Mouse (Mus musculus) limb, embryonic 14.5 days (tissue): Measurements from ENCODE around the gene Ndufa4l2. TPM values are rescaled to one million over a fixed set of nuclear protein-coding genes. Genes with fewer than 3 reads are reported as not detected.

ENCODE experiments used
- ATAC-seq: fragments of 200-750 bp; cut with Nextera tagmentation; 2 replicates; pipeline ENCODE4 v1.8.0; 2017; ENCODE audit warnings: low read depth, moderate number of reproducible peaks, moderate TSS enrichment; ENCODE audit not compliant: low FRiP score
- DNase-seq: peaks from one replicate; pipeline ENCODE4 v3.0.0-alpha.2; 2015; ENCODE audit warnings: low spot score
- H3K27ac ChIP-seq: fragments of 300-500 bp; sonication (generic); replicated peaks from 2 replicates; pipeline ENCODE4 v1.5.1; 2014; ENCODE audit warnings: low read depth, mild to moderate bottlenecking, low read length, moderate library complexity, mixed read lengths
- H3K27me3 ChIP-seq: fragments of 300-500 bp; sonication (generic); 2 replicates; pipeline ENCODE4 v1.6.1; 2014; ENCODE audit warnings: low read length, mixed read lengths; ENCODE audit not compliant: control insufficient read depth, insufficient read depth
- H3K36me3 ChIP-seq: fragments of 300-500 bp; sonication (generic); 2 replicates; pipeline ENCODE4 v1.6.1; 2014; ENCODE audit warnings: mild to moderate bottlenecking, low read length, moderate library complexity, mixed read lengths; ENCODE audit not compliant: control insufficient read depth, insufficient read depth
- H3K4me1 ChIP-seq: fragments of 300-500 bp; sonication (generic); 2 replicates; pipeline ENCODE4 v1.6.1; 2014; ENCODE audit warnings: antibody characterized with exemption, low read length, mixed read lengths; ENCODE audit not compliant: control insufficient read depth, insufficient read depth
- H3K4me2 ChIP-seq: fragments of 300-500 bp; sonication (generic); replicated peaks from 2 replicates; pipeline ENCODE4 v1.6.1; 2014; ENCODE audit warnings: low read depth, mild to moderate bottlenecking, low read length, moderate library complexity; ENCODE audit not compliant: severe bottlenecking
- H3K4me3 ChIP-seq: fragments of 300-500 bp; sonication (generic); replicated peaks from 2 replicates; pipeline ENCODE4 v1.5.1; 2014; ENCODE audit warnings: low read length
- H3K9ac ChIP-seq: fragments of 300-500 bp; sonication (generic); 2 replicates; pipeline ENCODE4 v1.6.1; 2014; ENCODE audit warnings: mild to moderate bottlenecking, low read depth, low read length, moderate library complexity; ENCODE audit not compliant: severe bottlenecking
- H3K9me3 ChIP-seq: fragments of 300-500 bp; sonication (generic); 2 replicates; pipeline ENCODE4 v1.6.1; 2016; ENCODE audit warnings: low read length; ENCODE audit not compliant: control insufficient read depth
- POLR2A ChIP-seq: fragments of 200-500 bp; IDR thresholded peaks from 2 replicates; pipeline ENCODE4 v1.8.0; 2012; ENCODE audit warnings: inconsistent platforms, mild to moderate bottlenecking, moderate library complexity, borderline replicate concordance; ENCODE audit not compliant: insufficient read depth, insufficient read length; ENCODE audit errors: extremely low read depth
- WGBS: fragments of 180-500 bp; shearing (Covaris S2); extraction: QIAGEN DNeasy Blood & Tissue Kit; methylation state at CpG from one replicate; pipeline ENCODE4 v1.1.7; 2014; 5-methylcytosine and 5-hydroxymethylcytosine counted together
- polyA plus RNA-seq, 2 experiments: library from polyadenylated mRNA; depleted of rRNA in 1 of 2; stranded (reverse) in 1 of 2; unstranded in 1 of 2; fragments of >200 nt; fragmentation: Nextera tagmentation in 1 of 2; extraction: Ambion mirVana in 1 of 2; gene quantifications; 2 replicates each; pipeline versions ENCODE4 v1.2.1 to v1.2.3; 2012 to 2014

The Ndufa4l2 gene
- polyA plus RNA-seq, 2 experiments = 36.9 to 62.9 TPM

DNA sequence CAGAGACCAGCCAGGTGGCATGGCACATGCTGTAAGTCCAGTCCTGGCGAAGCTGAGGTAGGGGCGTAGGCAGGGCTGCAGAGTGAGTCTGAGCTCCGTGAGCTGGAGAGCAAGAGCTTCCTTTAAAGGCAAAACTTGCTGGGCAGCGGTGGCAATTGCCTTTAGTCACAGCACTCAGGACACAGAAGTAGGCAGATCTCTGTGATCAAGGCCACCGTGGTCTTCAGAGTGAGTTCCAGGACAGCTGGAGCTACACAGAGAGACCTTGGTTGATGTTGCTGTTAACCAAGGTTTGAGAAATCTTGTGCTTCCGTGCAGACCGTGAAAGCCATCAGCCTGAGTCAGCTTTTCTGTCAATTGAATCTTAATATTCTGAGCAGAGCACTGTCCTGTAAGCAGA lies 37.5 kb upstream of the Ndufa4l2 start:
- Histone ChIP-seq H3K9ac (no peak overlapping the region), H3K36me3 (peaks cover 74% of the 10 kb centered on the region), H3K4me3 (no peak overlapping the region), H3K27me3 (no peaks in the 10 kb centered on the region), H3K4me2 (no peak overlapping the region), H3K4me1 (no peaks in the 10 kb centered on the region), H3K27ac (no peak overlapping the region), H3K9me3 (no peaks in the 10 kb centered on the region)
- DNase-seq (no peak), ATAC-seq (no peak)
- WGBS = 88% methylated on average over 7 of the region's 7 CpGs
- TF ChIP-seq POLR2A = no peak

- H3K4me1 ChIP-seq = no peaks in the 10 kb centered on the region
- no peak overlapping the region for H3K27ac ChIP-seq
- ATAC-seq (no peak), DNase-seq (peak; percentile 44)
- WGBS = 95% methylated on average over 4 of the region's 4 CpGs
- no peak for TF ChIP-seq POLR2A
- H3K27me3 ChIP-seq = no peaks in the 10 kb centered on the region
- H3K9ac ChIP-seq = no peak overlapping the region
- peaks cover 74% of the 10 kb centered on the region for H3K36me3 ChIP-seq
- H3K9me3 ChIP-seq = no peaks in the 10 kb centered on the region
- H3K4me3 ChIP-seq = no peak overlapping the region
- no peak overlapping the region for H3K4me2 ChIP-seq
These were observed 35.6 kb upstream of the Ndufa4l2 start for GRCm38 (mm10) chr10:127479131-127479530.

DNA sequence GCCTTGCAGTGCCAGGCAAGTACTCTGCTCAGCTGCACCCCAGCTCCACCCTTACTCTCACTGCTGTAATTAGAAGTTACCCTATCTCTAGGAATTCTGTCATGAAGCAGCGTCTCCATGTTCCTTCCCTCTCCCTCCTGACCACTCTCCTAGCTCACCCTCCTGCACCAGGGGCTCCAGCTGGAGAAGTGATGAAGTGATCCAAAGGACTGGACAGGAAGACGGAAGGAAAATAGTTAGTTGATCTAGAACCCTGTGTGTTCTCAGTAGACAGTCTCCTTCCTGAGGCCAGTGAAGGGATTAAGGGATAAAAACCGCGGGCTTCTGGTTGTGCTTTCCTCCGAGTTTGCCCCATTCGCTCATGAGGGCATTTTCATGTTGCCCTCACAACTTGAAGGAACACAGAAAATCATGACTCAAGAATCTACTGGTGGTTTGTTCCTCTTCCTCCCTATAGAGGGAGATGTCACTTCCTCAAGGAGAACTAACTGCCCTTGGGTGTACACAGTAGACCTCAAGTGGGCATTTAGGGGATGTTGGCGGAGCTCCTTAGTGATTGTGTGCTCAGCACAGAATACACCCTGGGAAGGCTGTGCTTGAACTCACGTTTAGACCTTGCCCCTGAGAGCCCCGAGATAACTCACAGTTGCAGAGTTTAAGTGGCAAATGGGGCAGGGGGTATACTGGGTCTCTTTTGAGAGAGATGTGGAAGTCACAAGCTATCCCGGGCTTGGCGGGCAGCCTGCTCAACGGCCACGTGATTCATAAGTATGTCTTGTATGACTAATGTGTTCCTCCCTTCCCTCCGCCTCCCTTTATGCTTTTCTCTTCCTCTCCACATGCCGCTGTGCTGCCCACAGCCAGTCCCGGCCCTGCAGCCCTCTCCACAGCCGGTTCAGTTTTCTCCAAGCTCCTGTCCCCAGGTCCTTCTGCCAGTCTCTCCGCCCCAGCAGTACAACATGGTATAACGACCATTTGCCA lies 33.6 kb upstream of the Ndufa4l2 start:
- H3K4me2 ChIP-seq = no peak overlapping the region
- no peaks in the 10 kb centered on the region for H3K27me3 ChIP-seq
- no peak for ATAC-seq
- 81% methylated on average over 19 of the region's 19 CpGs for WGBS
- no peak overlapping the region for H3K9ac ChIP-seq
- H3K27ac ChIP-seq = no peak overlapping the region
- no peak for TF ChIP-seq POLR2A
- DNase-seq = no peak
- no peaks in the 10 kb centered on the region for H3K9me3 ChIP-seq
- no peaks in the 10 kb centered on the region for H3K4me1 ChIP-seq
- H3K36me3 ChIP-seq = peaks cover 74% of the 10 kb centered on the region
- no peak overlapping the region for H3K4me3 ChIP-seq

DNA sequence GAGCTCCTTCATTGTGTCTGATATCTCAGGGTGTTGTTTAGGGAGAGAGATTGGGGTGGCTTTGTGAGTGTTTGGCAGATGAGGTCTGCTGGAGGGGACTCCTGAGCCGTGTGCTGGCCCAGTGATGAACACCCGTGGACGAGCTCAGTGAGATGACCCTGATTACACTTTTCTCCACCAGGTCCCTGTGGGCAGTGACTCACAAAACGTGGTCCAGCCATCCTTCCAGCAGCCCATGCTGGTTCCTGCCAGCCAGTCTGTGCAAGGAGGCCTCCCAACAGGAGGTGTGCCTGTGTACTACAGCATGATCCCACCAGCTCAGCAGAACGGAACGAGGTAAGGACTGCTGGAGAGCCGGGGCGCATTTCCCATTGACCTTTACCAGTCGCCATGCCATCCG lies 29.5 kb upstream of the Ndufa4l2 start:
- no peaks in the 10 kb centered on the region for H3K4me1 ChIP-seq
- H3K36me3 ChIP-seq = peaks cover 87% of the 10 kb centered on the region
- H3K27ac ChIP-seq = no peak overlapping the region
- no peak for TF ChIP-seq POLR2A
- H3K9me3 ChIP-seq = no peaks in the 10 kb centered on the region
- no peak overlapping the region for H3K4me3 ChIP-seq
- DNase-seq (no peak), ATAC-seq (no peak)
- H3K4me2 ChIP-seq = no peak overlapping the region
- 84% methylated on average over 10 of the region's 10 CpGs for whole genome bisulfite sequencing
- no peak overlapping the region for H3K9ac ChIP-seq
- H3K27me3 ChIP-seq = no peaks in the 10 kb centered on the region

DNA sequence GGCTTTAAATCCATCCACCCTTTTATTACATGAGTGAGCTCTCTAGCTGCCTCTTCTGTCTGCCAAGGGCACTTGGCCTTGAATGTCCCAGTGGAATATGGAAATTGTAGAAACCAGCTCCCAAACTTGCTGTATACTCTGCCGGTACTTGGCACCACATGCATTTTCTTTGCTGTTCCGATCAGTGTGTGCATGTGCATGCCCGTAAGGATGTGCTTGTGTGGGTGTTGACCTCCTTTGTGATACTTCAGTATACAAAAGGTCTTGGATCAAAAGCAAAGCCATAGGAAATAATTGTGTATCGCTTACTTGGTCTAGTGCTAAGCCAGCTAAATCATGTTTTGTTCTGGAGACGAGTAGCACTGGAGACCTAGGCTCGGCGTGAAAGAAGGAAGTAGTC lies 25.9 kb upstream of the Ndufa4l2 start:
- Histone ChIP-seq H3K27me3 (no peaks in the 10 kb centered on the region), H3K9me3 (no peaks in the 10 kb centered on the region), H3K4me2 (no peak overlapping the region), H3K4me3 (no peak overlapping the region), H3K9ac (no peak overlapping the region), H3K36me3 (peaks cover 84% of the 10 kb centered on the region), H3K27ac (no peak overlapping the region), H3K4me1 (no peaks in the 10 kb centered on the region)
- no peak for TF ChIP-seq POLR2A
- 85% methylated on average over 7 of the region's 7 CpGs for WGBS
- ATAC-seq (no peak), DNase-seq (no peak)
